Mouse (Mus musculus) small intestine, adult 2 months (tissue): ENCODE results near the gene Nfam1. TPM values are rescaled to one million over a fixed set of nuclear protein-coding genes. Genes with fewer than 3 reads are reported as not detected.
"Not testable (repeated sequence)": the region's sequence is repeated elsewhere in the genome, so short reads cannot be mapped to it uniquely, and the experiment has no call there.

Experiments used
- H3K27ac ChIP-seq: fragments of 200-500 bp; 2 replicates; pipeline ENCODE4 v1.5.1; 2012; ENCODE audit warnings: low read depth, low read length, control low read depth, inconsistent platforms; ENCODE audit not compliant: insufficient read depth
- H3K27me3 ChIP-seq: fragments of 200-500 bp; 2 replicates; pipeline ENCODE4 v1.6.1; 2012; ENCODE audit warnings: mild to moderate bottlenecking, moderate library complexity, low read length, inconsistent platforms; ENCODE audit not compliant: control insufficient read depth, insufficient read depth
- H3K36me3 ChIP-seq: fragments of 200-500 bp; 2 replicates; pipeline ENCODE4 v1.6.1; 2012; ENCODE audit warnings: mild to moderate bottlenecking, low read length, control low read depth, inconsistent platforms; ENCODE audit not compliant: control insufficient read depth, insufficient read depth
- H3K4me1 ChIP-seq: fragments of 200-500 bp; 2 replicates; pipeline ENCODE4 v1.6.1; 2012; ENCODE audit warnings: low read length, inconsistent platforms, mixed read lengths; ENCODE audit not compliant: control insufficient read depth, insufficient read depth, insufficient read length
- H3K4me3 ChIP-seq: fragments of 200-500 bp; 2 replicates; pipeline ENCODE4 v1.5.1; 2012; ENCODE audit warnings: low read depth, mild to moderate bottlenecking, control low read depth, inconsistent platforms, low read length, moderate library complexity
- CTCF ChIP-seq: fragments of 200-500 bp; IDR thresholded peaks from 2 replicates; pipeline ENCODE4 v1.5.1; 2012; ENCODE audit warnings: low read depth, mild to moderate bottlenecking, control low read depth, inconsistent platforms, low read length, moderate library complexity, mixed read lengths; ENCODE audit not compliant: insufficient replicate concordance, insufficient read length; ENCODE audit errors: extremely low read depth
- POLR2A ChIP-seq: fragments of 200-500 bp; IDR thresholded peaks from 2 replicates; pipeline ENCODE4 v1.6.1; 2012; ENCODE audit warnings: low read depth, mild to moderate bottlenecking, control low read depth, inconsistent platforms, low read length, moderate library complexity
- WGBS: fragments of 180-500 bp; shearing (Covaris S2); methylation state at CpG from one replicate; pipeline ENCODE4 v1.1.7; 2018; 5-methylcytosine and 5-hydroxymethylcytosine counted together
- polyA plus RNA-seq: library from polyadenylated mRNA; depleted of rRNA; stranded (reverse); fragments of >200 nt; gene quantifications from 2 replicates; pipeline ENCODE4 v1.2.3, GENCODE M21; 2012; rRNA removed

The Nfam1 gene
- polyA plus RNA-seq: 2.1 TPM in 2 replicates

GRCm38 (mm10) chr15:83032981-83033541 is at the start of gene Nfam1:
TSS of gene Nfam1 (minus strand) at chr15:83033306.
- Histone ChIP-seq H3K4me3 (peak within 1 kb of the TSS; percentile 51), H3K4me1 (peaks cover 4% of the 10 kb centered on the region), H3K27ac (no peak within 1 kb of the TSS), H3K27me3 (no peaks in the 10 kb centered on the region), H3K36me3 (no peaks in the 10 kb centered on the region)
- WGBS: 72% methylated on average over 17 of the region's 17 CpGs
- TF ChIP-seq POLR2A (no peak), CTCF (no peak)

- WGBS: 11% methylated on average over 27 of the region's 27 CpGs
These were observed 42.8 kb upstream of the Nfam1 start for GRCm38 (mm10) chr15:83075607-83076525.

GRCm38 (mm10) chr15:83074179-83074578 is 41.1 kb upstream of the Nfam1 start:
- TF ChIP-seq POLR2A: no peak
- no peak for TF ChIP-seq CTCF
- Histone ChIP-seq H3K4me3 (no peak overlapping the region), H3K4me1 (peaks cover 7% of the 10 kb centered on the region; the same call in 1 of the 2 replicates), H3K27me3 (no peaks in the 10 kb centered on the region), H3K36me3 (no peaks in the 10 kb centered on the region), H3K27ac (no peak overlapping the region)
- whole genome bisulfite sequencing: 36% methylated on average over 4 of the region's 4 CpGs

More at GRCm38 (mm10) chr15:83075607-83076525, 42.8 kb upstream of the Nfam1 start:
- Histone ChIP-seq H3K27me3 (no peaks in the 10 kb centered on the region), H3K4me3 (peak overlapping the region; percentile 4; the same call in 1 of the 2 replicates), H3K36me3 (no peaks in the 10 kb centered on the region), H3K27ac (no peak overlapping the region), H3K4me1 (peaks cover 7% of the 10 kb centered on the region; the same call in 1 of the 2 replicates)
- TF ChIP-seq CTCF: no peak
- TF ChIP-seq POLR2A: no peak

- H3K36me3 ChIP-seq: no peaks in the 10 kb centered on the region
- WGBS: 88% methylated on average over 5 of the region's 5 CpGs
- H3K4me3 ChIP-seq: no peak overlapping the region
- no peaks in the 10 kb centered on the region for H3K27me3 ChIP-seq
- no peak for TF ChIP-seq POLR2A
- H3K4me1 ChIP-seq: peaks cover 7% of the 10 kb centered on the region; the same call in 1 of the 2 replicates
- no peak overlapping the region for H3K27ac ChIP-seq
These were observed 38.6 kb upstream of the Nfam1 start for GRCm38 (mm10) chr15:83071752-83072151.

GRCm38 (mm10) chr15:83070942-83071341 is 37.8 kb upstream of the Nfam1 start:
- no peaks in the 10 kb centered on the region for H3K36me3 ChIP-seq
- WGBS: 71% methylated on average over 3 of the region's 3 CpGs
- H3K27ac ChIP-seq: no peak overlapping the region
- H3K27me3 ChIP-seq: no peaks in the 10 kb centered on the region
- TF ChIP-seq POLR2A (no peak), CTCF (no peak)
- H3K4me1 ChIP-seq: peaks cover 7% of the 10 kb centered on the region; the same call in 1 of the 2 replicates
- H3K4me3 ChIP-seq: no peak overlapping the region

GRCm38 (mm10) chr15:83068270-83068669 is 35.2 kb upstream of the Nfam1 start:
- no peak for TF ChIP-seq CTCF
- TF ChIP-seq POLR2A: no peak
- Histone ChIP-seq H3K27me3 (no peaks in the 10 kb centered on the region), H3K36me3 (no peaks in the 10 kb centered on the region), H3K4me1 (peaks cover 3% of the 10 kb centered on the region; the same call in 1 of the 2 replicates), H3K4me3 (no peak overlapping the region), H3K27ac (no peak overlapping the region)
- 95% methylated on average over 5 of the region's 5 CpGs for WGBS

GRCm38 (mm10) chr15:83065543-83065942 is 32.4 kb upstream of the Nfam1 start:
- H3K36me3 ChIP-seq: no peaks in the 10 kb centered on the region
- TF ChIP-seq CTCF (no peak), POLR2A (no peak)
- peaks cover 3% of the 10 kb centered on the region for H3K4me1 ChIP-seq
- H3K27ac ChIP-seq: peak overlapping the region; percentile 76
- no peak overlapping the region for H3K4me3 ChIP-seq
- WGBS: 14% methylated on average over 4 of the region's 4 CpGs
- H3K27me3 ChIP-seq: no peaks in the 10 kb centered on the region

- not testable (repeated sequence) for H3K4me3 ChIP-seq, H3K36me3 ChIP-seq, H3K27ac ChIP-seq, H3K27me3 ChIP-seq, H3K4me1 ChIP-seq
- WGBS: 75% methylated on average over 2 of the region's 2 CpGs
These were observed 29.5 kb upstream of the Nfam1 start for GRCm38 (mm10) chr15:83062582-83062981.
